Mouse (Mus musculus): ENCODE measurements at regions not wholly inside any gene's neighbourhood (a gene's known extent, or its start where the extent isn't known, plus 50 kb on each side); places are given as distances from the start of the nearest gene placed in this dataset.

- in situ Hi-C loops (cut with MseI, MboI), result no loop called here
Measured at GRCm38 (mm10) chr13:6178362-6179070, 317.2 kb downstream of the Klf6 start.

- in situ Hi-C loops (cut with MseI, MboI), result no loop called here
Measured at GRCm38 (mm10) chr13:6189133-6189532, 327.9 kb downstream of the Klf6 start.

DNA sequence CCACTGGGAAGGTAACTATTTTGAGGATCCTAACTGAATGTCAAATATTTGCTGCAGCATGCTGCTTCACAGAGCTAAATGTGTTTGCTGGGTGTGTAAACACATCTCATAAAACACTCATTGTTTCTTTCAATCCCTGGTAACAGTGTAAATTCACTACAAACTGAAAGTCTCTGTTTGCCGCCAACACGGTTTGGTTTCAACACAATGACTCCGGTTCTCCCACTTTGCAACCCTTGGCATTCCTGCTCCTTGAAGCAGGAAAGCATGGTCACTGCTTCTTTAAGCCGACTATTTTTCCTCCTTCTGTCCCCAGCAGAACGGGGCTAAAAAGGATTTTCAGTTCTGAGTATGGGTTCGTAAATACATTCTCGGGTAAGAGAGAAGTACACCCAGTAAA lies 328.3 kb downstream of the Klf6 start:
- in situ Hi-C loops (cut with MseI, MboI), result no loop called here

DNA sequence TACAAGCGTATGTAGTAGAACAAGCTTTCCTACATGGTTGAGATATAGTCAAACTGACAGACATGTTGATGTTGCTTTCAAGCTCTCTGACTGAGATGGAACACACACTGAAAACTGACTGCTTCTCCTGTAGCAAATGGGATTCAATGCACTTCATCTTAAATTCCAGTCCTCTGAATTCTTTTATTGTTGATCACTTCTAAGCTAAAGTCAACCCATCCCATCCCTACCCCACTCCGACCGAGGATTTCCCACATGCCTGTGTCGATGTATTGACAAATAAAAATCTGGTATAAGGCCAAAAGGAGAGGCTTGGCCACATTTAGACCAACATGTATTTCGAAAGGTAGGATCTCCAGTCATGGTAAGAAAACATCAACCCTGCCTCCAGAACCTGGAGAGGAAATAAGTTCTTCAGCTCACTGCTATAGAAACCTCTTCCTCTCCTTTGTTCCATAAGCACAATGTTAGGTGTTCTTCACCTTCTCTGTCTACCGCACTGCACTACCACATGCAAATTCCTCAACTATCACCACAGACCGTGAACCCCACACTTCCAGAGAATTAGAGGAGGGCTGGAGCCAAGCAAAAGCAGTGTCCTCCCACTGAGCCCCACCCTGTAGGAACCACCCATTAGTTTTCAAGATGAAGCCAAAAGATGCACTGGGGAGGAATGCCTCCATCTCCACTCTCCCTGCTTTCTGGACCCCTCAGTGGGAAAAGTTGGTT lies 330.1 kb downstream of the Klf6 start:
- in situ Hi-C loops (cut with MseI, MboI), result no loop called here

- in situ Hi-C loops (cut with MseI, MboI), result no loop called here
Measured at GRCm38 (mm10) chr13:6191915-6192295, 330.6 kb downstream of the Klf6 start.

DNA sequence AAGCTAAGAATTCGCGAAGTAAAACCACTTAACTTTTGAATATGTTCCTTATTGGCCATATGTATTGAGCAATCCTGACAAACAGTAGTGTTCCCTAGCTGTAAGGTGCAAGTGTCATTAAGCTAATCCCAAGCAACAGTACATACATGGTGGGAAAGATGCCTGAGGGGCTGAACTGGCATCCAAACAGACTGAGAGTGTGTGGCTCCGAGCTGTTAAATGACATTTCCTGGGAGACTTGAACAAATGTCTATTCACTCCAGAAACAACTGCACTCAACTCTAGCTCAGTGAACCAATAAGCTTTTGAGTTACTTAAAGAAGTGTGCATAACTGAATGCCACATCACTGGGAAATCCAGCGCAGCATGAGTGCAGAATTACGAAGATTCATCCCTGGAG lies 335.4 kb downstream of the Klf6 start:
- in situ Hi-C loops (cut with MseI, MboI), result no loop called here

GRCm38 (mm10) chr13:6199107-6199506 lies 337.8 kb downstream of the Klf6 start:
- in situ Hi-C loops (cut with MseI, MboI), result no loop called here

GRCm38 (mm10) chr13:6201516-6201915 lies 340.2 kb downstream of the Klf6 start:
- in situ Hi-C loops (cut with MseI, MboI), result no loop called here

GRCm38 (mm10) chr13:6204801-6205200 lies 343.1 kb upstream of the Pitrm1 start:
- in situ Hi-C loops (cut with MseI, MboI), result no loop called here

DNA sequence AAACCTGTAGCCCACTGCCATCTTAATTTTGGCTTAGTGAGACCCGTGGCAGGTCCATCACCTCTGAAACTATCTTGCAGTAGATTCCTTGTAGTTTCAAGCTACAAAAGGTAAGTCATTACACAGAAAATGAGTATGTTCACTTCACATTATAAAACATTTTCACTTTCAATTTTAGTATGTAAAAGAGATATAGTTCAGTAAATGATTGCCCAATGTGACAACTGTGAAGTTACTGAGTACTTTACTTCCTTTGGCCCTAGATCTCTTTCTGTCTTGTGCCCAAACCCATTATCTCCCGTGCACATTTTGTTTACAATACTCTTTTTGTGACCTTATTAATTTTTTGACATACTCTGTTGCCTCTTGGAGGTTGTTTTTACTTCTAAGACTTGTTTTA lies 335.4 kb upstream of the Pitrm1 start:
- in situ Hi-C loops (cut with MseI, MboI), result no loop called here

- in situ Hi-C loops (cut with MseI, MboI), result no loop called here
Measured at GRCm38 (mm10) chr13:6214189-6214588, 333.8 kb upstream of the Pitrm1 start.

DNA sequence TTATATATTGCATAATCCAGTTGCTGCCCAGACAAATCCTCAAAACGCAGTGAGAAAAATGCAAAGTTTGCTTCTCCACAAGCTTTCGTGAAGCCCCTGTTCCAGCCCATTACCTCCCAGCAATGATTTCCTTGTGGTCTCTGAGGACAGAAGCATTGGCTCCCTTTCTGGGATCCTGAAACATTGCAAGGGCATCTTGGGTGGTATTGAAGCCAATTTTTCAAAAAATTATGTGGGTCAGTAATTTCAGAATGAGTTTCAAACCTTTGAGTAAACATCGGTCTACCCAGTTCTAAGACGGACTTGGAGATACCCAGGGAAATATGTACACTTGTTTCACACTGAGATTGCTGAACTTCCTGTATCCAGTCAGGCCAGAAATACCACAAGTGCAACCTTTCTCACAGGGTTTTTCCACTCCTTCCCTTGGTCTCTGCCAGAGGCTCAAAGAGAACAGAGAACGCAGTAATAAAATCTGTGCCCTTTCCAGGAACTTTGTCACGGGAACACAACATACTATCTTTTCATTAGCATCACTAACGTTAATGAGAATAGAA lies 321.8 kb upstream of the Pitrm1 start:
- in situ Hi-C loops (cut with MseI, MboI), result no loop called here

- in situ Hi-C loops (cut with MseI, MboI), result no loop called here
Measured at GRCm38 (mm10) chr13:6228278-6228677, 319.7 kb upstream of the Pitrm1 start.

DNA sequence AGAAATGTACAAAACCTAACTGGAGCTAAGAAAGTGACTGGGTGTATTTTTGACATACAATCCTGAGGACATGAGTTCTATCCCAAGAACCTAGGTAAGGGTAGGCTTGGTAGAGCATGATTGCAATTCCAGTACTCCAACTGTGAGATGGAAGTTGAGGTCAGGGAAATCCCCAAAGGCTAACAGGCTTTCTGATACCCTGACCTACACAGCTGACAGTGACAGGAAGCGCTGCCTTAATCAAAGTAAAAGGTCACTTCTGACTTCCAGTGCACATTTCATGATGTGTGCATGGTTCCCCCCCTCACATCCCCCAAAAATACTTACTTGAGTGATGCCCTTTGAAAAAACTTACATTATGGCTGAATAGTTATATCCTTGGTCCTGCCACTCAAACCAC lies 312.6 kb upstream of the Pitrm1 start:
- in situ Hi-C loops (cut with MseI, MboI), result no loop called here

DNA sequence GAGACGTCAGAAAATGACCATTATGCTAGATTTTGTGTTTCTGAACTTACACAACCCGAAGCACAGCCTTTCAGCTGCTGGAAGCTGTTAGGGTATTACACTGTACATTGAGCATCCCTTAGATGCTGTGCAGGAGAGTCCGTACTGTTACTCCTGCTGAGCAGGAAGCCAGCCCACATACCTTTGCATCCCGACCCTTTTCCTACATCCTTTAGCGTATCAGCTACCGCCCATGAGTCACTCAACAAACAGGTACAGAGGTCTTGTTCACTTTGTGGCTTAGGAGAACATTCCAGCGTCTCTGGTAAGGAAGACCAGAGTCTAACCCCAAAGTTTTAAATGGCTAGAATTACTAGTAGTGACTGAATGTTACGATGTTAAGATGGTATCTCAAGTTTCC lies 311.4 kb upstream of the Pitrm1 start:
- in situ Hi-C loops (cut with MseI, MboI), result no loop called here

DNA sequence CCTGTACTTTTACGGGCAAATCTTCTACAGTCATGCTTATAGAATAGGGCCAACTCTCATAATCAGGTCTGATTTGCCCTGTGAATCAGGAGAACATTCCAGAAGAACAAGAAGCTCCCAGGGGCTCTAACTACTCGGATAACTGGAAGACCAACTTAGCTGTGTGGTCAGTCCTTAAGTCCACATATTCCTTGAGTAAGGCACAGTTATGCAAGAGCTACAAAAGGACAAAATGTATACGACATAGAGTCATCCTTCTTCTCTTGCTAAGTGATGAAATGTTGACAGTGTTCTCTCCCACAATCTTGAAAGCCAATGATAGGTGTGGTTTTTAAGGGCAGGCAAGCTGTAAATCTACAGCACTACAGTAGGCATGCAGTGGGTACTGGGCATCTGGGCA lies 310.7 kb upstream of the Pitrm1 start:
- in situ Hi-C loops (cut with MseI, MboI), result no loop called here

GRCm38 (mm10) chr13:6240855-6241254 lies 307.1 kb upstream of the Pitrm1 start:
- in situ Hi-C loops (cut with MseI, MboI), result no loop called here

GRCm38 (mm10) chr13:6241472-6242123 lies 306.4 kb upstream of the Pitrm1 start:
- in situ Hi-C loops (cut with MseI, MboI), result no loop called here

GRCm38 (mm10) chr13:6250106-6250505 lies 297.8 kb upstream of the Pitrm1 start:
- in situ Hi-C loops (cut with MseI, MboI), result no loop called here

DNA sequence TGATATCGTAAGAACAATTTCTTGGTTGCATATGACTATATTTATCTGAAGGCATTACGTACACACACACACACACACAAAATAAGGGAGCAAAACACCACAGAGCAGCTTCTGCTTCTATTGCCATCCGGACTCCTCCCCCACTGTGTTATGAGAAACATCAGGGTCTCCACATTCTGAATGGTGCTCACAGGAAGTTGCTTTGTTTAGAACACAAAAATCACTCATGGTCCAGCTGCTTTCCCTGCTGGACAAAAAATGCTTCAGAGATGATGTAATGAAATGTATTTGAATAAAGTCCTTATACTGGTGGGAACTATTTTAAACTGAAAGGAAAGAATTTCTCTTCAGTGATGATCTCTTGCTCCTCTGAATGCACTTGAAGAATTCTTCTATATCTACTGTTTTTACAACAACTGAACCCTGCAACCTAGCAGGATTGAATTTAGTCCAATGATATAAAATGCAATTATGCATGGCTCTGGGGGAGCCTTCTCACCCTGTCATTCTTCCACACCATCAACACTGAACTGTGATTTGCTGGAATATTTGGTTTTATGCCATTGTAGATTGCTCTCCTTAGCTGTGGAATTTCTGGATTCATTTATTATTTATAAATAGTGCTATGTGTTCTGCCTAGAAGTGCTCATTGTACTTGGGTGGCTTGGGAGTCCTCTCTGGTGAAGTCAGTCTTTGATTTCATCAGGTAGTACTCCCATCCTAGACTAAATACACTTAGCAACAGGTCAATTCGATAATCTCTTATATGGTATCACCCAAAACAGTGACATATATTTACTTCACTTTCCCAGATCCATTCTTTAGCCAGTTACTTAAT lies 296.7 kb upstream of the Pitrm1 start:
- in situ Hi-C loops (cut with MseI, MboI), result no loop called here

- in situ Hi-C loops (cut with MseI, MboI), result no loop called here
Measured at GRCm38 (mm10) chr13:6252100-6252499, 295.8 kb upstream of the Pitrm1 start.

GRCm38 (mm10) chr13:6255303-6255702 lies 292.6 kb upstream of the Pitrm1 start:
- in situ Hi-C loops (cut with MseI, MboI), result no loop called here

All from mouse trophoblast stem cell (cell line).